Mouse (Mus musculus): ENCODE measurements around the gene Cngb1. TPM values are rescaled to one million over a fixed set of nuclear protein-coding genes. Genes with fewer than 3 reads are reported as not detected.

Gene Cngb1
- polyA plus RNA-seq, 1 experiment from 2014 or later: 0.54 TPM

DNA sequence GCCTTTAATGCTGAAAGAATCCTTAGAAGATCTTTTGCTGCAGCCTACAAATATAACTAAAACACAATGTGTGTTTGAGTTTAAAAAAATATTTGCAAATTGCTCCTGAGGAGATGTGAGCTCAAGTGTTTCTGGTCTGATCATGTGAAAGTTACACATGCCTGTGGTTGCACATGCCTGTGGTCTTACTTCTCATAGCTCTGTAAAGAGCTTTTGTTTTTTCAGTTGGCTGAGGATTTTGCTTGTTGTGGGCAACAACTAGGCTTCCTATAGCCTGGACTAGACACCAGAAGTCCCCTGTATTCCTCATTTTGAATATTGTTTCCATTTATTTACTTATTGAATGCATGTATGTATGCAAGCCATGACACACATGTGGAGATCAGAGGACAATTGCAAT is 30.0 kb upstream of the Cngb1 start:
- no peak overlapping the region for H3K27ac ChIP-seq
- no peak overlapping the region for H3K4me3 ChIP-seq (replicated peaks)
- peaks cover 5% of the 10 kb centered on the region for H3K4me1 ChIP-seq (replicated peaks)
- ATAC-seq: no peak
- no peaks in the 10 kb centered on the region for H3K27me3 ChIP-seq
- peaks cover 47% of the 10 kb centered on the region for H3K36me3 ChIP-seq
- H3K4me2 ChIP-seq (replicated peaks): no peak overlapping the region
- no peak overlapping the region for H3K9ac ChIP-seq (replicated peaks)
- H3K9me3 ChIP-seq: no peaks in the 10 kb centered on the region

DNA sequence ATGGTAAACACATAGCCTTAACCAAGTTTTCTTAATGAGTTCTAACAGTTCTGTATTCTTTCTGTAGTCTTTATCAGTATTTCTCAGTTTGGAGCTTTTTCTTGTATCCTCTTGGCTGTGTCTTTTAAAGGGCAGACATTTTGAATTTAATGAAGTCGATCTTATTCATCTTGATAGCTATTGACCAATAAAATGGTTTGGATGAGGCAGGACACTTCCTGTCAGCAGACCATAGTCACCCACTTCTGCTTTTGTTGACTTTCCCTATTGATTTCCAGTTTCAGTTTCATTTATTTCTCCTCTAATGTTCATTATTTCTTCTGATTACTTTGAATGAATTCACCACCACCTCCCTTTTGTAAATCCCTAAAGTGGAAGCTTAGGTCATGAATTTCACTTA is 29.3 kb upstream of the Cngb1 start:
- no peak for ATAC-seq

DNA sequence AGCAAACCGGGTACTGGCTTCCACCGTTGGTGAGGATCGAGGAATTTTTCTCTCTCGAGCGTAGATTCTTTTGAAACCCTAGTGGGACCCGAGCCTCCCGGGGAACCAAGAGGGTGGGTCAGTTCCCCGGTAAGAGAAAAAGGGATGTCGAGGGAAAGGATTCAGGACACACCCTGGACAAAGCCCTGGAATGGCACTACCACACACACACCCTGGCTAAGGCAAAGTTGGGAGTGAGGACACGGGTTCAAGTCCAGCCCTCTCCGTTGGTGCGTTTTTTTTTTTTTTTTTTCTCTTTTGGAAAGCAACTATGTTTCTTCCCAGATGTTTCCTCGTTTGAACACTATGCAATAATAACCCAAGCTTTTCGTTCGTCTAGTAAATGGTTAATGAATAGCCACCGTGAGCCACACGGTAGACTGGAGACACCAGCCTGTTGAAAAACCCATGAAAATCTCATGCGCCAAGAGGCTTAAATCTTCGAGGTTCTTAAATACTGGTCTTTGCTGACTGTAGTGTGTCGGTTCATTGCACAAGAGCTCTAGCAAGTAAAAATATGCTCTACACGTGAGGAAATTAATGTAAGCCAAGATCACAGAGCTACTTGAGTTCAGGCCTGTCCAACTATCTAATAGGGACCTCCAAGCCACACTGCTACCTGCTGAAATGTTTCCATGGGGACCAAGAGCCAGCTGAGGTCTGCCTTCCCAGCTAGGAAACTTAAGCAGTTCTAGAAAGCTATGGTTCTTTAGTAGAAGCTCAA is 26.2 kb upstream of the Cngb1 start:
- H3K9me3 ChIP-seq: no peaks in the 10 kb centered on the region
- peak overlapping the region; percentile 92 for H3K27ac ChIP-seq
- 29% methylated on average over 21 of the region's 21 CpGs for WGBS
- H3K36me3 ChIP-seq: peaks cover 35% of the 10 kb centered on the region
- peak overlapping the region; percentile 85 for H3K4me2 ChIP-seq (replicated peaks)
- peak; percentile 57 for ATAC-seq
- H3K4me1 ChIP-seq (replicated peaks): peaks cover 24% of the 10 kb centered on the region
- H3K4me3 ChIP-seq (replicated peaks): peak overlapping the region; percentile 85
- H3K9ac ChIP-seq (replicated peaks): peak overlapping the region; percentile 98
- no peaks in the 10 kb centered on the region for H3K27me3 ChIP-seq

More for the DNA sequence above, 29.3 kb upstream of the Cngb1 start:
- Histone ChIP-seq H3K9ac (replicated peaks) (no peak overlapping the region), H3K36me3 (peaks cover 43% of the 10 kb centered on the region), H3K9me3 (no peaks in the 10 kb centered on the region), H3K4me1 (replicated peaks) (peaks cover 6% of the 10 kb centered on the region), H3K27me3 (no peaks in the 10 kb centered on the region), H3K4me3 (replicated peaks) (no peak overlapping the region), H3K4me2 (replicated peaks) (no peak overlapping the region), H3K27ac (no peak overlapping the region)
- 98% methylated on average over 1 of the region's 1 CpGs for WGBS

DNA sequence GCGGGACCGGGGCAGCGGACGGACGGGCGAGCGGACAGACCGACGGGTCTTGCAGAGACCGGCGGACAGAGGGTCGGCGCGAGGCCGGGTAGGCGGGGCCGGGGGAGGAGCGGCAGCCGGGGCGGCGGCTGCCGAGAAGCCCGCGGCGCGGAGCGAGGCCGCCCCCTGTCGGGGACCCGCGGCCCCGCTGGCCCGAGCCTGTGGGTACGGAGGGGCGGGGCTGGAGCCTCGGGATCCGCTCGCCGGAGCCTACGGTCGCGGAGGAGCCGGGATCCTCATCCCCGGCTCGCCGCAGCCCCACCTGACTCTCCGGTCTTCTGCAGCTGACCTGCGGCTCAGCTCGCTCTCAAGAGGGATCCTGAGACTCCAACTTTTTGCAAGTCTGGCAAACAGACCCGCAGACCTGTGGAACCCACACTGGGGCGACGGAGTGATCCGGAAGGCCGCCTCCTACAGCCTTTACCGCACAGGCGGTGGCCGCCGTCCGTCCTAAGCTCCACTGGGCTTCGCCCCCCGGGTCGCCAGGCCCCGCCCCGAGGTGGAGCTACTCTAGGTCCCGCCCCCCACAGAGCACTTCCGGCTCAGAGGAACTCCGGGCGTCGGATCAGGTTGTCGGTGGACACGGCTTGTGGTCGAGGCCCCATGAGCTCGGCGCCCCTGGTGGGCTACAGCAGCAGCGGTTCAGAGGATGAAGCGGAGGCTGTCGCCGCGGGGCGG is 25.5 kb upstream of the Cngb1 start, which contains the start of the genes Zfp319 and Usb1:
Zfp319 (minus strand) TSS at position 231 of the 717 bp plus-strand sequence.
Usb1 (plus strand) TSS at position 565 of the 717 bp plus-strand sequence.
- H3K9me3 ChIP-seq: no peaks in the 10 kb centered on the region

DNA sequence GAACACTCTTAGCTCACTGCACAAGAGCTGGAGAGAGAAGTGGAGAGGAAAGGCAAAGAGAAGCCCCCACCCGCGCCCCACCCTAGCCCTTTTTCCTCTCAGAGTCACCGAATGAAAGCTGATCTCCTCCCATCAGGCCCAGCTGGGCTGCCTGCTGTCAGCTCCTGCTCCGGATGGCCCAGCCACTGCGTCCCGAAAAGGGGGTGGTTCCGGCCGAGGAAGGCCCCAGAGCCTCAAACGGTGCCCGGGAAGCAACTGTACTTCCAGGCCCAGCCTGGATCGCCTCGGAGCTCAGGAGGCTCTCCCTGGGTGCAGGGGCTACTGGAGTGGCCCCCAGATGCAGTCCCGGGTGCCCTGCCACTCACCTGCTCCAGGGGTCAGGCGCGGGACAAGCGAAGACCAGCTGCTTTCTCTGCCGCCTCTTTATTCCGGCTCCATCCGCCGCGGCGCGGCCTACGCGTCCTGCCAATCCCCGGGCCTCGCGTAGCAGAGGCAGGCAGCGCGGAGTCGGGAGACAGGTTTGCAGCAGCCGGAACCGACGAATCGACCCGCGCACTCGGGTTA is 24.9 kb upstream of the Cngb1 start:
- Histone ChIP-seq H3K4me2 (replicated peaks) (peak overlapping the region; percentile 85), H3K4me1 (replicated peaks) (peaks cover 38% of the 10 kb centered on the region), H3K27ac (peak overlapping the region; percentile 92), H3K36me3 (peaks cover 43% of the 10 kb centered on the region), H3K4me3 (replicated peaks) (peak overlapping the region; percentile 85), H3K9me3 (no peaks in the 10 kb centered on the region), H3K9ac (replicated peaks) (peak overlapping the region; percentile 98), H3K27me3 (no peaks in the 10 kb centered on the region)
- peak; percentile 58 for ATAC-seq
- WGBS: under 1% methylated on average over 38 of the region's 38 CpGs

More for the DNA sequence above, 25.5 kb upstream of the Cngb1 start, which contains the start of the genes Zfp319 and Usb1:
- under 1% methylated on average over 77 of the region's 80 CpGs for WGBS
- Histone ChIP-seq H3K9ac (replicated peaks) (peak within 1 kb of the TSS; percentile 98), H3K36me3 (peaks cover 36% of the 10 kb centered on the region), H3K4me1 (replicated peaks) (peaks cover 31% of the 10 kb centered on the region), H3K4me2 (replicated peaks) (peak within 1 kb of the TSS; percentile 85), H3K27me3 (no peaks in the 10 kb centered on the region), H3K27ac (peak within 1 kb of the TSS; percentile 92), H3K4me3 (replicated peaks) (peak within 1 kb of the TSS; percentile 85)
- ATAC-seq: peak; percentile 94

DNA sequence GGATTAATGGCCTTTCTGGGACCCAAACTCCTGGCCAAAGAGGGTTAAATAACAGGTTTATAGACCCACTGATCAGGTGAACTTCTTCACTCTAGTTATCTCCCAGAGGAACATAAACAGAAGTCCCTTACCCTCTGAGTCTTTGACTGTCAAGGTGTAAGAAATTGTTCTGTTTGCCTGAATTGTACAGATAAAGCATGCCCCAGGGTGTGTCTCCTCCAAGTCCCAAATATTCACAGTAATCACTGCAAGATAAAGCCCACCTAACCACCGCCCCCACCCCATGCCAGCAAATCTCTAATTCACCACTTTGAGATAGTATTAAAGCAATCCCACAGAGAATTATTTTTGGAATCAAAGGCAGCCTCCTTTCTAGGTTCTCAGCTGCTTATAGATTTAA is 24.0 kb upstream of the Cngb1 start:
- WGBS: 77% methylated on average over 1 of the region's 1 CpGs
- Histone ChIP-seq H3K4me3 (replicated peaks) (peak overlapping the region; percentile 85), H3K9ac (replicated peaks) (peak overlapping the region; percentile 98), H3K4me1 (replicated peaks) (peaks cover 39% of the 10 kb centered on the region), H3K27me3 (no peaks in the 10 kb centered on the region), H3K4me2 (replicated peaks) (peak overlapping the region; percentile 85), H3K36me3 (peaks cover 52% of the 10 kb centered on the region), H3K9me3 (no peaks in the 10 kb centered on the region), H3K27ac (peak overlapping the region; percentile 92; the same call in 1 of the 2 replicates)
- no peak for ATAC-seq

DNA sequence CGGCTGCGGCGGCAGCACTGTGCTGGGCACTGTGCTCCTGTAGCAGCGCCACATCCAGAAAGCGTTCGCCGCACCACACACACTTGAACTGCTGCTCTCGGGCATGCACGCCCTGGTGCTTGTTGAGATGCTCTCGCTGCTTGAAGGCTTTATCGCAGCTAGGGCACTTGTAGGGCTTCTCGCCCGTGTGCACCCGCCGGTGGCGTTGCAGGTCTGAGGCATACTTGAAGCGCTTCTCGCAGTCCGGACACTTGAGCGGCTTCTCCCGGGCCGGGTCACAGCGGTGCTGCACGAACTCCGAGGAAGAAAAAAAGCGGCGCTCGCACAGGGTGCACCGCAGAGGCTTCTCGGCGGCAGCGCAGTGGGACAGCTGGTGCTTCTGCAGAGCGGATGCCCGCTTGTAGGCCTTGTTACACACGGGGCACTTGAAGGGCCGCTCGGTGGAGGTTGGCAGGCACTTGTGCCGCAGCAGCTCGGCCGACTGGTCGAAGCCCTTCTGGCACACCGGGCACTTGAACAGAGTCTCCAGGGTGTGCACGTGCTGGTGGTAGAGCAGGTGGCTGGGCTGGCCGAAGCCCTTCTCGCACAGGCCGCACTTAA is 21.6 kb upstream of the Cngb1 start:
- Histone ChIP-seq H3K9me3 (no peaks in the 10 kb centered on the region), H3K9ac (replicated peaks) (no peak overlapping the region), H3K4me1 (replicated peaks) (peaks cover 47% of the 10 kb centered on the region), H3K27me3 (no peaks in the 10 kb centered on the region), H3K4me3 (replicated peaks) (no peak overlapping the region), H3K27ac (no peak overlapping the region), H3K36me3 (peaks cover 62% of the 10 kb centered on the region), H3K4me2 (replicated peaks) (no peak overlapping the region)
- ATAC-seq: no peak
- 86% methylated on average over 46 of the region's 46 CpGs for WGBS

DNA sequence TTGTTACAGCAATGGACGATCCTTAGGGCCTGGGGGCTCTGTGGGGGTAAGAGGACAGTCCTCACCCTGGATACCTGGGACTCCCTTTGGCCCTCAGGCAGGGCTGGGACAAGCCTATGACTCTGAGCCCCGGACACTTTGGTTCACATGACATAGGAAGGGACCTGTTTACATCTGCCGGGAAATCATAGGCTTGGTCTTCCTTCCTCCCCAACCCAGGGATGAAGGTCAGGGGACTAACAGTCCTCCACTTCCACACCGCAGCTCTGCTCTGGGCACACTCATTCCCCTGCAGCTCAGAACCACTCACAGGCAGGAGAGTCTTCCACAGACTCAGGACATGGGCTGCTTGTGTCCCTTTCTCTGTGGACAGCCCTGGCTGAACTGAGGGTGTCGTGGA is 20.4 kb upstream of the Cngb1 start:
- no peak for ATAC-seq
- Histone ChIP-seq H3K4me1 (replicated peaks) (peaks cover 43% of the 10 kb centered on the region), H3K36me3 (peaks cover 62% of the 10 kb centered on the region)

DNA sequence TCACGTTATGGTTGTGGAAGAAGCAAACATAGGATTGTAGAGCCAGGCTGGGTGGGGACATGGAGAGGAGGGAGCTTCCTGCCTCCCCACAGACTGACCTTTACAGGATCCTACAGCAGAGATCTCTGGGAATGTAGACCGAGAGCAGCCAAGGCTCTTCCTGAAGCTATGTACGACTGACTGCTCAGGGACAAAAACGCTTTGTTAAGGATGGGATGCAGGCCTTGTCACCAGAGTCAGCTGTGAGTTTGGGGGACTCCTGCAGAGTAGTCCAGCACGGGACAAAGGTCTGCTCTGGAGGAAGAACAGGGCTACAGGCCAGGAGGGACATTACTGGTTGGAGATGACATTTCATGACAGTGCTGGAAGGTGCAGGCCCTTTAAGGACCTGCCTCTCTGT is 18.3 kb upstream of the Cngb1 start:
- H3K4me1 ChIP-seq (replicated peaks): peaks cover 44% of the 10 kb centered on the region

More for the DNA sequence above, 20.4 kb upstream of the Cngb1 start:
- no peaks in the 10 kb centered on the region for H3K9me3 ChIP-seq
- WGBS: 94% methylated on average over 5 of the region's 5 CpGs
- no peak overlapping the region for H3K4me2 ChIP-seq (replicated peaks)
- H3K4me3 ChIP-seq (replicated peaks): no peak overlapping the region
- no peak overlapping the region for H3K27ac ChIP-seq
- H3K9ac ChIP-seq (replicated peaks): no peak overlapping the region
- no peaks in the 10 kb centered on the region for H3K27me3 ChIP-seq

DNA sequence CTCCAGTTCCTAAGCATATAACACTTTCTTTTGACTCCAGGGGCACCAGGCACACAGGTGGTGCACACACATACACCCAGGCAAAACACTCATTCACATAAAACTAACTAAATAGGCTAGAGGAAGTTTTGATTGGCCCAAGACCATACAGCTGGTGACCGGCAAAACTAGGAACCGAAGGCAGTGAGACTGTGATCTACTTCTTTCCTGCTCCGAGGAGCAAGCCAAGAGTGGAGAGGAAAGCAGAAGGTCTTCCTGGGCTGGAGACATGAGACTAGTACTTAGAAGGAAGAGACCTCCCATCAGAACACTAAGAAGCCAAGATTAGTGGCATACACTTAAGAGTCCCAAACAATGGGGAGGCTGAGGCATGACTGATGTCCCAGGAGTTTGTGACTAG is 16.8 kb upstream of the Cngb1 start:
- H3K4me2 ChIP-seq (replicated peaks): no peak overlapping the region
- peaks cover 38% of the 10 kb centered on the region for H3K4me1 ChIP-seq (replicated peaks)
- WGBS: 90% methylated on average over 3 of the region's 3 CpGs
- peaks cover 14% of the 10 kb centered on the region for H3K27me3 ChIP-seq
- no peak for ATAC-seq
- no peak overlapping the region for H3K9ac ChIP-seq (replicated peaks)
- H3K9me3 ChIP-seq: no peaks in the 10 kb centered on the region
- H3K4me3 ChIP-seq (replicated peaks): no peak overlapping the region
- peaks cover 48% of the 10 kb centered on the region for H3K36me3 ChIP-seq
- H3K27ac ChIP-seq: no peak overlapping the region

More for the DNA sequence above, 18.3 kb upstream of the Cngb1 start:
- no peak overlapping the region for H3K27ac ChIP-seq
- H3K9me3 ChIP-seq: no peaks in the 10 kb centered on the region
- peaks cover 62% of the 10 kb centered on the region for H3K36me3 ChIP-seq
- no peak for ATAC-seq
- 39% methylated on average over 5 of the region's 5 CpGs for WGBS
- no peak overlapping the region for H3K4me2 ChIP-seq (replicated peaks)
- H3K4me3 ChIP-seq (replicated peaks): no peak overlapping the region
- H3K27me3 ChIP-seq: peaks cover 7% of the 10 kb centered on the region
- no peak overlapping the region for H3K9ac ChIP-seq (replicated peaks)

DNA sequence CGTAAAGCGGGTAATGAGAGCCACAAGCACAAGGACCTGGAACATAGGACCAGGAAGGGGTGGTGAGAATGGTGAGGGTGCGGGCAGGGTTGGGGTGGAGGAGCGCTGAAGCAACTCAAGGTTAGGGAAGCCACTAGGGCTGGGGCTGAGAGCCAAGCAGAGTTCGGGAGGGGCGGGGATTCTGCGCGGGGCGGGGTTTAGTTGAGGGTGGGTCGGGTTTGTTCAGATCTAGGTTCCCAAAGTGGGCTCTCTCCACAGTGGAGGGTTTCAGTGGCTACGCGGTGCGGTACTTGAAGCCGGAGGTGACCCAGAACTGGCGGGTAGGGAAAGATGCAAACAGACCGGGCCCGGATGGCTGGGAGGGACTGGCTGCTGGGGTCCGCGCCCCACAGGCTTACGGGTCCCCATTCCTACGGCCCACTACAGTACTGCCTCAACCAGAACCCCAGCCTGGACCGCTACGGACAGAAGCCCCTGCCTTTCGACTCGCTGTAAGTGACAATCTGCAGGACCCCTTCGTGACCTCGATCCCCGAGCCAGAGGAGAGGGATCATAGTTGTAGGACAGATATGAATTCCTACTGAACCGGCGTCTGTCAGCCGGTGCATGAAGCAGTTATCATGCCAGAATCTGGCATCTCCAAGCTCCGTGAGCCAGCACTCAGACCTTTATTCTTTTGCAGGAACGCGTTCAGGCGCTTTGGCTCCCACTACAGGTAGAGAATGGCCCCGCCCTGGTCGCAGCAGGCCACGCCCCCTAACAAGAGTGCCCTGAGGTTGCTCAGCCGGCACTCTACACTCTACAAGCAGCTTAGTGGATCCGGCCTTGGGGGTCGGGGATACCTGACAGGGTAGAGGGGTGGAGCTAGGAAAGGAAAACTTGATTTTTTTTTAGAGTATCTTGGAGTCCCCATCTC is 14.1 kb upstream of the Cngb1 start:
- H3K4me2 ChIP-seq (replicated peaks): peak overlapping the region; percentile 74
- H3K4me1 ChIP-seq (replicated peaks): peaks cover 22% of the 10 kb centered on the region
- peak overlapping the region; percentile 59 for H3K9ac ChIP-seq (replicated peaks)
- H3K9me3 ChIP-seq: no peaks in the 10 kb centered on the region
- no peak overlapping the region for H3K27ac ChIP-seq
- H3K4me3 ChIP-seq (replicated peaks): peak overlapping the region; percentile 38
- peaks cover 14% of the 10 kb centered on the region for H3K27me3 ChIP-seq
- H3K36me3 ChIP-seq: peaks cover 21% of the 10 kb centered on the region
- WGBS: 2% methylated on average over 41 of the region's 41 CpGs
- peak; percentile 70 for ATAC-seq
